Mouse (Mus musculus) limb, embryonic 15.5 days (tissue): ENCODE results near the gene Lpcat1. TPM values are rescaled to one million over a fixed set of nuclear protein-coding genes. Genes with fewer than 3 reads are reported as not detected.

Source experiments
- ATAC-seq: fragments of 200-750 bp; cut with Nextera tagmentation; 2 replicates; pipeline ENCODE4 v1.8.0; 2017; ENCODE audit warnings: low read depth, moderate TSS enrichment; ENCODE audit not compliant: insufficient number of reproducible peaks, low FRiP score, low TSS enrichment
- H3K27ac ChIP-seq: fragments of 300-500 bp; sonication (generic); 2 replicates; pipeline ENCODE4 v1.5.1; 2015; ENCODE audit warnings: moderate library complexity, mild to moderate bottlenecking, inconsistent platforms
- H3K27me3 ChIP-seq: fragments of 300-500 bp; sonication (generic); 2 replicates; pipeline ENCODE4 v1.6.1; 2015; ENCODE audit warnings: inconsistent platforms
- H3K36me3 ChIP-seq: fragments of 300-500 bp; sonication (generic); 2 replicates; pipeline ENCODE4 v1.6.1; 2015; ENCODE audit warnings: inconsistent platforms
- H3K4me1 ChIP-seq: fragments of 300-500 bp; sonication (generic); 2 replicates; pipeline ENCODE4 v1.6.1; 2015; ENCODE audit warnings: inconsistent platforms
- H3K4me2 ChIP-seq: fragments of 300-500 bp; sonication (generic); 2 replicates; pipeline ENCODE4 v1.6.1; 2015; ENCODE audit warnings: mild to moderate bottlenecking, inconsistent platforms
- H3K4me3 ChIP-seq: fragments of 300-500 bp; sonication (generic); 2 replicates; pipeline ENCODE4 v1.5.1; 2015; ENCODE audit warnings: mild to moderate bottlenecking, inconsistent platforms
- H3K9ac ChIP-seq: fragments of 300-500 bp; sonication (generic); 2 replicates; pipeline ENCODE4 v1.6.1; 2015; ENCODE audit warnings: inconsistent platforms
- H3K9me3 ChIP-seq: fragments of 300-500 bp; sonication (generic); 2 replicates; pipeline ENCODE4 v1.6.1; 2016; ENCODE audit warnings: inconsistent platforms
- WGBS: fragments of 180-500 bp; shearing (Covaris S2); methylation state at CpG from one replicate; pipeline ENCODE4 v1.1.7; 2015; 5-methylcytosine and 5-hydroxymethylcytosine counted together
- polyA plus RNA-seq: library from polyadenylated mRNA; unstranded; fragments of >200 nt; fragmentation: Nextera tagmentation; extraction: Ambion mirVana; gene quantifications from 2 replicates; pipeline ENCODE4 v1.2.1, GENCODE M21; 2015

Gene Lpcat1
- polyA plus RNA-seq, 1 experiment from 2014 or later, result 33.2 TPM

- no peak overlapping the region for H3K4me3 ChIP-seq
- H3K9me3 ChIP-seq, result no peaks in the 10 kb centered on the region
- no peak for ATAC-seq
- no peak overlapping the region for H3K9ac ChIP-seq
- H3K27ac ChIP-seq, result peak overlapping the region; percentile 84
- H3K27me3 ChIP-seq, result no peaks in the 10 kb centered on the region
- H3K36me3 ChIP-seq, result no peaks in the 10 kb centered on the region
- H3K4me2 ChIP-seq, result no peak overlapping the region
- peaks cover 16% of the 10 kb centered on the region for H3K4me1 ChIP-seq
- 60% methylated on average over 2 of the region's 2 CpGs for WGBS
These were observed 19.5 kb upstream of the Lpcat1 start for GRCm38 (mm10) chr13:73447478-73447877.

DNA sequence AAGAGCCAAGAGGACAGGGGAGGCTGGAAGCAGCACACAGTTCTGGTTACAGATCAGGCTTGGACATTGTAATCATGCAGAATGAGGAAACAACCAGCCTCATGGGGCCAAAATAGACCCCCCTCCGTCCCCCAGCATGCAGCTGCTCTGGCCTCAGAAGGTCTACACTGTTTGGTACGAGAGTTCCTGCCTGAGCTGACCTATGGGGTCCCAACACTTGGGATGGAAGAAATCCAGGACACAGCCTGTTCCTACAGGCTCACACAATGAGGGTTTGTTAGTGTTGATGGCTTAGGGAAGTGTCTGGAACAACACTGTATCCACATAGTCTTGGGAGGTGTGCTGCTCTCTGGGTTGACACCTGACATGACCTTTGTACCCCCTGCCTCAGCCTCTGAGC is 18.8 kb upstream of the Lpcat1 start:
- no peak for ATAC-seq
- Histone ChIP-seq H3K27me3 (no peaks in the 10 kb centered on the region), H3K4me2 (no peak overlapping the region), H3K9me3 (no peaks in the 10 kb centered on the region), H3K4me3 (no peak overlapping the region), H3K27ac (peak overlapping the region; percentile 84), H3K36me3 (no peaks in the 10 kb centered on the region), H3K4me1 (peaks cover 16% of the 10 kb centered on the region), H3K9ac (no peak overlapping the region)
- 57% methylated on average over 2 of the region's 2 CpGs for WGBS

GRCm38 (mm10) chr13:73448723-73449122 is 18.3 kb upstream of the Lpcat1 start:
- no peak for ATAC-seq
- Histone ChIP-seq H3K9ac (no peak overlapping the region), H3K4me1 (peaks cover 16% of the 10 kb centered on the region), H3K27ac (no peak overlapping the region), H3K36me3 (no peaks in the 10 kb centered on the region), H3K27me3 (no peaks in the 10 kb centered on the region), H3K9me3 (no peaks in the 10 kb centered on the region), H3K4me2 (no peak overlapping the region), H3K4me3 (no peak overlapping the region)
- 79% methylated on average over 3 of the region's 3 CpGs for WGBS

GRCm38 (mm10) chr13:73453503-73454217 is 13.3 kb upstream of the Lpcat1 start:
- WGBS, result 84% methylated on average over 3 of the region's 3 CpGs
- H3K27me3 ChIP-seq, result no peaks in the 10 kb centered on the region
- H3K4me2 ChIP-seq, result no peak overlapping the region
- H3K9ac ChIP-seq, result no peak overlapping the region
- H3K9me3 ChIP-seq, result no peaks in the 10 kb centered on the region
- H3K4me1 ChIP-seq, result no peaks in the 10 kb centered on the region
- ATAC-seq, result no peak
- no peak overlapping the region for H3K4me3 ChIP-seq
- H3K27ac ChIP-seq, result no peak overlapping the region
- no peaks in the 10 kb centered on the region for H3K36me3 ChIP-seq

GRCm38 (mm10) chr13:73455328-73455727 is 11.7 kb upstream of the Lpcat1 start:
- no peaks in the 10 kb centered on the region for H3K36me3 ChIP-seq
- no peak overlapping the region for H3K27ac ChIP-seq
- no peak overlapping the region for H3K4me3 ChIP-seq
- H3K27me3 ChIP-seq, result no peaks in the 10 kb centered on the region
- no peaks in the 10 kb centered on the region for H3K4me1 ChIP-seq
- H3K9ac ChIP-seq, result no peak overlapping the region
- 77% methylated on average over 3 of the region's 3 CpGs for WGBS
- no peaks in the 10 kb centered on the region for H3K9me3 ChIP-seq
- H3K4me2 ChIP-seq, result no peak overlapping the region
- no peak for ATAC-seq

GRCm38 (mm10) chr13:73457301-73457700 is 9.7 kb upstream of the Lpcat1 start:
- no peak overlapping the region for H3K27ac ChIP-seq
- 91% methylated on average over 4 of the region's 4 CpGs for WGBS
- H3K9ac ChIP-seq, result no peak overlapping the region
- H3K9me3 ChIP-seq, result no peaks in the 10 kb centered on the region
- no peaks in the 10 kb centered on the region for H3K4me1 ChIP-seq
- no peak overlapping the region for H3K4me3 ChIP-seq
- ATAC-seq, result no peak
- H3K4me2 ChIP-seq, result no peak overlapping the region
- H3K36me3 ChIP-seq, result no peaks in the 10 kb centered on the region
- H3K27me3 ChIP-seq, result no peaks in the 10 kb centered on the region

GRCm38 (mm10) chr13:73457741-73458140 is 9.3 kb upstream of the Lpcat1 start:
- Histone ChIP-seq H3K4me2 (no peak overlapping the region), H3K27ac (no peak overlapping the region), H3K4me1 (no peaks in the 10 kb centered on the region), H3K36me3 (no peaks in the 10 kb centered on the region), H3K27me3 (no peaks in the 10 kb centered on the region), H3K9me3 (no peaks in the 10 kb centered on the region), H3K9ac (no peak overlapping the region), H3K4me3 (no peak overlapping the region)
- no peak for ATAC-seq
- 68% methylated on average over 2 of the region's 2 CpGs for WGBS

- Histone ChIP-seq H3K27me3 (no peaks in the 10 kb centered on the region), H3K4me2 (no peak overlapping the region), H3K9me3 (no peaks in the 10 kb centered on the region), H3K9ac (no peak overlapping the region), H3K4me3 (no peak overlapping the region), H3K27ac (no peak overlapping the region), H3K4me1 (no peaks in the 10 kb centered on the region), H3K36me3 (no peaks in the 10 kb centered on the region)
- no peak for ATAC-seq
- WGBS, result 71% methylated on average over 5 of the region's 5 CpGs
These were observed 8.3 kb upstream of the Lpcat1 start for GRCm38 (mm10) chr13:73458719-73459118.

DNA sequence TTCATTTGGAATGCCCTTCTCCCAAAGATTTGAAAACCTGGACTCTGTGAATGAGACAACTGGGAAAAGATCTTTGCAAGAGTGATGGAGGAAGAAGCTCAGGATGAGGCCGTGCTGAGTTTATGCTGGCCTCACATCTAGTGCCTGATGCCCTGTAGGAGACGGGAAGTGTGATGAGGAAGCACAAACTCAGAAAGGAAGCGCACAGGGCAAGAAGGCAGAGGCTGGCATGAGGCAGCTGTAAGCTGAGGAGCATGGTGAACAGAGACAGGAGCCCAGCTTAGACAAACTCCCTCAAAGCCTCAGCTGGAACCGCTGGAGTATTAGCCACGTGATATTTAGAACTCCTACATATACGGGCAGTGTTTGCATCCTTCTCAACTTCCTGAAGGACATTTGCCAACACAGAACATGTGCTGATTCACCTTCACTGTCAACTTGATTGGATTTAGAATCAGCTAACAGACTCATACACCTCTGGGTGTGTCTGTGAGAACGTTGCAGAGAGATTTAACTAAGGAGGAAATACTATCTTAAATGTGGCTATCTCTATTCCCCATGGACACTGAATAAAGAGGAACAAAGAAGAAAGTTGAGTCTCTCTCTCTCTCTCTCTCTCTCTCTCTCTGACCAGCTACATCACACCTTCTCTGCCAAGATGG is 7.7 kb upstream of the Lpcat1 start:
- Histone ChIP-seq H3K27me3 (no peaks in the 10 kb centered on the region), H3K9me3 (no peaks in the 10 kb centered on the region), H3K4me3 (no peak overlapping the region), H3K36me3 (no peaks in the 10 kb centered on the region), H3K4me1 (no peaks in the 10 kb centered on the region), H3K4me2 (no peak overlapping the region), H3K9ac (no peak overlapping the region), H3K27ac (no peak overlapping the region)
- ATAC-seq, result no peak
- 72% methylated on average over 7 of the region's 7 CpGs for WGBS

DNA sequence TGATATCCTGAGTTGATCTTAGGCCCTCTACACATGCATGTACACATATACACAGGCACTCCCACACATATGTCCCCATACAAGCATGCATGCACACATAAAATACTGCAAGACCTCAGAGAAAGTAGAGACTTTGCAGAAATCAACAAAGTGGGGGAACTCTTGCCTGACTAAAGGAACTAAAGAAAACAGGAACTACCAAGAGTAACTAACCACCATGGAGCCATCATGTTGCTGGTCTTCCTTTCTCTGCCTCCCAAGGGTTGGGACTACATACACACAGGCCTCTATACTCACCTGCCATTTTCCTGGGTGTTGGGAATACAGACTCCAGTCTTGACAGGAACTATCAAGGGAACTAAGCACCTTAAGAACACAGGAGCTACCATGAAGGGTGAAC is 5.4 kb upstream of the Lpcat1 start:
- Histone ChIP-seq H3K27me3 (no peaks in the 10 kb centered on the region), H3K9me3 (no peaks in the 10 kb centered on the region), H3K4me2 (no peak overlapping the region), H3K4me1 (no peaks in the 10 kb centered on the region), H3K9ac (no peak overlapping the region), H3K27ac (no peak overlapping the region), H3K36me3 (no peaks in the 10 kb centered on the region), H3K4me3 (no peak overlapping the region)
- no peak for ATAC-seq

- Histone ChIP-seq H3K9ac (no peak overlapping the region), H3K27me3 (no peaks in the 10 kb centered on the region), H3K9me3 (no peaks in the 10 kb centered on the region), H3K36me3 (no peaks in the 10 kb centered on the region), H3K4me3 (no peak overlapping the region), H3K27ac (no peak overlapping the region), H3K4me1 (peaks cover 20% of the 10 kb centered on the region), H3K4me2 (no peak overlapping the region)
- no peak for ATAC-seq
- 50% methylated on average over 2 of the region's 2 CpGs for WGBS
These were observed 1.8 kb upstream of the Lpcat1 start for GRCm38 (mm10) chr13:73465156-73465555.

GRCm38 (mm10) chr13:73466411-73466810 is 586 bp upstream of the Lpcat1 start:
- H3K27ac ChIP-seq, result no peak overlapping the region
- H3K4me3 ChIP-seq, result no peak overlapping the region
- no peak overlapping the region for H3K9ac ChIP-seq
- H3K4me1 ChIP-seq, result peaks cover 20% of the 10 kb centered on the region
- no peaks in the 10 kb centered on the region for H3K36me3 ChIP-seq
- H3K9me3 ChIP-seq, result no peaks in the 10 kb centered on the region
- no peak for ATAC-seq
- no peak overlapping the region for H3K4me2 ChIP-seq
- WGBS, result 87% methylated on average over 3 of the region's 3 CpGs
- H3K27me3 ChIP-seq, result no peaks in the 10 kb centered on the region
